Mouse (Mus musculus) intestine, embryonic 14.5 days (tissue): Measurements from ENCODE around the gene Irf2bp2. TPM values are rescaled to one million over a fixed set of nuclear protein-coding genes. Genes with fewer than 3 reads are reported as not detected.

Experiments used
- ATAC-seq: fragments of 200-750 bp; cut with Nextera tagmentation; replicated peaks from 2 replicates; pipeline ENCODE4 v1.8.0; 2017; ENCODE audit warnings: low read depth, moderate number of reproducible peaks, moderate TSS enrichment, moderate library complexity; ENCODE audit not compliant: low FRiP score, low TSS enrichment
- DNase-seq: peaks from one replicate; pipeline ENCODE4 v3.0.0-alpha.2; 2018; ENCODE audit warnings: low spot score
- H3K27ac ChIP-seq: fragments of 300-500 bp; sonication (generic); 2 replicates; pipeline ENCODE4 v1.5.1; 2014; ENCODE audit warnings: low read depth, mild to moderate bottlenecking, control low read depth
- H3K27me3 ChIP-seq: fragments of 300-500 bp; sonication (generic); replicated peaks from 2 replicates; pipeline ENCODE4 v1.6.1; 2014; ENCODE audit warnings: low read length, control low read depth; ENCODE audit not compliant: control insufficient read depth, insufficient read depth
- H3K36me3 ChIP-seq: fragments of 300-500 bp; sonication (generic); 2 replicates; pipeline ENCODE4 v1.6.1; 2014; ENCODE audit warnings: low read length, control low read depth; ENCODE audit not compliant: control insufficient read depth, insufficient read depth
- H3K4me1 ChIP-seq: fragments of 300-500 bp; sonication (generic); replicated peaks from 2 replicates; pipeline ENCODE4 v1.6.1; 2014; ENCODE audit warnings: low read length, control low read depth, mixed read lengths; ENCODE audit not compliant: control insufficient read depth, insufficient read depth
- H3K4me2 ChIP-seq: fragments of 300-500 bp; sonication (generic); 2 replicates; pipeline ENCODE4 v1.6.1; 2014; ENCODE audit warnings: low read length
- H3K4me3 ChIP-seq: fragments of 300-500 bp; sonication (generic); 2 replicates; pipeline ENCODE4 v1.5.1; 2014; ENCODE audit warnings: low read depth, low read length, control low read depth, mixed read lengths
- H3K9ac ChIP-seq: fragments of 300-500 bp; sonication (generic); 2 replicates; pipeline ENCODE4 v1.6.1; 2014; ENCODE audit warnings: mild to moderate bottlenecking, low read length
- H3K9me3 ChIP-seq: fragments of 300-500 bp; sonication (generic); 2 replicates; pipeline ENCODE4 v1.6.1; 2016; ENCODE audit warnings: low read length, control low read depth; ENCODE audit not compliant: control insufficient read depth
- WGBS: fragments of 180-500 bp; shearing (Covaris S2); extraction: QIAGEN DNeasy Blood & Tissue Kit; methylation state at CpG from one replicate; pipeline ENCODE4 v1.1.7; 2014; 5-methylcytosine and 5-hydroxymethylcytosine counted together
- polyA plus RNA-seq: library from polyadenylated mRNA; unstranded; fragments of >200 nt; fragmentation: Nextera tagmentation; extraction: Ambion mirVana; gene quantifications from 2 replicates; pipeline ENCODE4 v1.2.1, GENCODE M21; 2014

The Irf2bp2 gene
- polyA plus RNA-seq, 1 experiment from 2014 or later = 11.3 TPM

GRCm38 (mm10) chr8:126547361-126547760 lies 46.4 kb downstream of the Irf2bp2 start:
- H3K27ac ChIP-seq = no peak overlapping the region

DNA sequence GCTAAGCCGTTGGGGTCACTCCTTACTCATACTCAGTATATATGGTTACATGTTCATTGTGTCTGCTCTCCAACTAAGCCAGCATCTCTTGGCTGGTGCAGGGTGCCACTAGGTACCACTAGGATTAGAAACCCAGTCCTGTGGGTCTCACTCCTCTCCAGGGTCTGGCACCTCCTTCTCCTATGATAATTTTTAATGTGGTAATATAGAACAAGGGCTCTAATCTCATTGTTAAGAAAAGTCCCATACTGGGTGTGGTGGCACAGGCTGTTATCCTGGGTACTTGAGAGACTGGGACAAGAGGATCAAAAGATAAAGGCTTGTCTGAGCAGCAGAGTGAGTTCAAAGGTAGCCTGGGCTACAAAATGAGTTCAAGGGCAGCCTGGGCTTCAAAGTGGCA lies 47.3 kb downstream of the Irf2bp2 start:
- Histone ChIP-seq H3K9ac (no peak overlapping the region), H3K9me3 (no peaks in the 10 kb centered on the region), H3K27me3 (no peaks in the 10 kb centered on the region), H3K4me2 (no peak overlapping the region), H3K36me3 (no peaks in the 10 kb centered on the region), H3K27ac (no peak overlapping the region), H3K4me3 (no peak overlapping the region), H3K4me1 (no peaks in the 10 kb centered on the region; the same call in 1 of the 2 replicates)
- DNase-seq = no peak
- 76% methylated on average over 1 of the region's 1 CpGs for WGBS
- no peak for ATAC-seq

More at GRCm38 (mm10) chr8:126547361-126547760, 46.4 kb downstream of the Irf2bp2 start:
- ATAC-seq = no peak
- Histone ChIP-seq H3K36me3 (no peaks in the 10 kb centered on the region), H3K9me3 (no peaks in the 10 kb centered on the region), H3K4me3 (no peak overlapping the region), H3K9ac (no peak overlapping the region), H3K4me2 (no peak overlapping the region), H3K27me3 (no peaks in the 10 kb centered on the region), H3K4me1 (no peaks in the 10 kb centered on the region; the same call in 1 of the 2 replicates)
- WGBS = 83% methylated on average over 4 of the region's 4 CpGs
- DNase-seq = no peak

- Histone ChIP-seq H3K4me1 (peaks cover 23% of the 10 kb centered on the region), H3K36me3 (no peaks in the 10 kb centered on the region), H3K27me3 (no peaks in the 10 kb centered on the region), H3K27ac (no peak overlapping the region), H3K4me3 (no peak overlapping the region), H3K9me3 (no peaks in the 10 kb centered on the region), H3K4me2 (no peak overlapping the region), H3K9ac (no peak overlapping the region)
- WGBS = 74% methylated on average over 8 of the region's 8 CpGs
- no peak for ATAC-seq
- DNase-seq = no peak
Observed at GRCm38 (mm10) chr8:126543407-126543806, 50.4 kb downstream of the Irf2bp2 start.

- Histone ChIP-seq H3K9me3 (no peaks in the 10 kb centered on the region), H3K4me1 (peaks cover 29% of the 10 kb centered on the region), H3K27ac (no peak overlapping the region), H3K4me3 (no peak overlapping the region), H3K4me2 (no peak overlapping the region), H3K27me3 (no peaks in the 10 kb centered on the region), H3K36me3 (no peaks in the 10 kb centered on the region), H3K9ac (no peak overlapping the region)
- no peak for DNase-seq
- no peak for ATAC-seq
- 73% methylated on average over 5 of the region's 5 CpGs for WGBS
Observed at GRCm38 (mm10) chr8:126542757-126543156, 51.0 kb downstream of the Irf2bp2 start.

- Histone ChIP-seq H3K4me2 (no peak overlapping the region), H3K9ac (no peak overlapping the region), H3K27ac (no peak overlapping the region), H3K4me3 (no peak overlapping the region), H3K4me1 (peaks cover 35% of the 10 kb centered on the region), H3K9me3 (no peaks in the 10 kb centered on the region), H3K27me3 (no peaks in the 10 kb centered on the region), H3K36me3 (no peaks in the 10 kb centered on the region)
- WGBS = 73% methylated on average over 10 of the region's 10 CpGs
- ATAC-seq (no peak), DNase-seq (no peak)
Observed at GRCm38 (mm10) chr8:126542090-126542689, 51.6 kb downstream of the Irf2bp2 start.

GRCm38 (mm10) chr8:126540298-126540697 lies 53.5 kb downstream of the Irf2bp2 start:
- Histone ChIP-seq H3K4me2 (no peak overlapping the region), H3K4me1 (peaks cover 53% of the 10 kb centered on the region), H3K36me3 (no peaks in the 10 kb centered on the region), H3K27me3 (no peaks in the 10 kb centered on the region), H3K27ac (no peak overlapping the region), H3K9me3 (no peaks in the 10 kb centered on the region), H3K4me3 (no peak overlapping the region), H3K9ac (no peak overlapping the region)
- DNase-seq (no peak), ATAC-seq (no peak)
- 83% methylated on average over 5 of the region's 5 CpGs for WGBS

DNA sequence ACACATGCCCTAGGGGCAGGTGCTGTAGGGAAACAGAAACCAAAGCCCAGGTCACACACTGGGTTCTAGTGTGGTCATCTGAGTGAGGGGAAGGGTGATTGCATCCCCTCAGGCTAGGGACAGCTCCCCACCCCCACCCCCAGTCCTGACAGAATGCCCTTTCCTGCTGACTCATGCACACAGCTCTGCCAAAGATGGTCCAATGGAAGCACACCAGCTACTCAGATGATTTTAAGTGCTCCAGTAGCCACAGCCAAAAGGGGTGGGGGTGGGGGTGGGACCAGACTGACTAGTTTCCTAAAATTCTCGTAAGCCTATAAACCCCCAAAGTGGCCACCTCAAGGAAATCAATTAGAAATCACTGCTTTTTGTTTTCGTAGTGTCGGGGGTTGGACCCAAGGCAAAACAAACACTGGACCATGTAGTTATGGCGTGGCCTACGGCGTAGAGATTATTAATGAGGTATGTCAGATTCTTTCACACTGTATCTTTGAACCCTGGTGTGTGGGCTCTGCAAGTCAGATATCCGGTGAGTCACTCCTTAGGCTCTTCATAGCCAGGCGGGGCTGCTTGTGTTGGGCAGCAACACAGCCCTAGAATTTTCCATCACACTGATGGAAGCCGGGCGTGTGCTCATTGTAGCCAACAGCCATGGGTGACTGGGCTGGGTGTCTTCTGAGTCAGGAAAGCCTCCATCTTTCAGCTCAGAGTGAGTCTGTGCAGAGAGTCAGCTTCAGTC lies 54.3 kb downstream of the Irf2bp2 start:
- H3K4me1 ChIP-seq = peaks cover 53% of the 10 kb centered on the region
- H3K4me2 ChIP-seq = no peak overlapping the region
- peak overlapping the region; percentile 83; the same call in 1 of the 2 replicates for H3K27ac ChIP-seq
- H3K27me3 ChIP-seq = no peaks in the 10 kb centered on the region
- no peaks in the 10 kb centered on the region for H3K9me3 ChIP-seq
- H3K4me3 ChIP-seq = no peak overlapping the region
- no peak overlapping the region for H3K9ac ChIP-seq
- 46% methylated on average over 10 of the region's 10 CpGs for WGBS
- DNase-seq = no peak
- ATAC-seq = no peak
- H3K36me3 ChIP-seq = no peaks in the 10 kb centered on the region

DNA sequence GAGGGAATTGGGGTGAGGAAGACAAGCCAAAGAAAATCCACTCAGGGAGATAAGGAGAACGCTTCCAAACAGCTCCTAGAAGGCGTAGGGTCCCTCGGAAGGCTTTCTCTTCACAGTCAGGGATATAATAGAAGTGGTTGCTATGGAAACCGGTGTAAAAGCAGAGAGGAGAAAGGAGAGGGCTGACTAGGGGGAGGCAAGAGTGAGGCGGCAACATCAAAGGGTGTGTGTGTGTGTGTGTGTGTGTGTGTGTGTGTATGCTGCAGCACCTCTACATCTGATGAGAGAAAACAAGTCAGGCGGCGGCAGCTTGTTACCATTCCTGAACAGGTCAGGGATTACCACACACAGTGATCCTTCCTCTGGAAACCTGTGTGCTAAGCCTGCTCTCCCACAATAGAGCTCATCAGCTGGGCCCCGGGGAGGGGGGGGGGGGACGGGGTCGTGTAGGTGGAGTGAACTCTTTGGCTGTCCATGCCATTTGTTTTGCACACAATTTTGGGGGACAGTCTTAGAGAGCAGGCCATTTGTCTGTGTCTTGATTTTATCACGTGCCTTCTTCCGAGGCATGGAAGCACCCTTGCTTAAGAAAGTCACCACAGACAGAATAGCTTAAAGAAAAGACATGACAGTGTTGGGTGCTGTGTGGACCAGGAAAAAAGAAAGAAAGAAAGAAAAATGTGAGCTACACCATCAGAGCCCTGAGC lies 55.0 kb downstream of the Irf2bp2 start:
- Histone ChIP-seq H3K9ac (0 out of 2 replicates have a peak overlapping the region, but pooled peaks have one; percentile 3), H3K36me3 (no peaks in the 10 kb centered on the region), H3K27me3 (no peaks in the 10 kb centered on the region), H3K9me3 (no peaks in the 10 kb centered on the region), H3K4me2 (no peak overlapping the region), H3K27ac (peak overlapping the region; percentile 83), H3K4me1 (peaks cover 53% of the 10 kb centered on the region), H3K4me3 (no peak overlapping the region)
- ATAC-seq (no peak; the same call in 1 of the 2 replicates), DNase-seq (peak; percentile 71)
- WGBS = 11% methylated on average over 12 of the region's 12 CpGs
